Mouse (Mus musculus) layer of hippocampus, postnatal 14 days (tissue): ENCODE data around the gene Kif23. TPM values are rescaled to one million over a fixed set of nuclear protein-coding genes. Genes with fewer than 3 reads are reported as not detected.

Experiments used
- DNase-seq, 2 experiments: peaks; one replicate each; pipeline ENCODE4 v3.0.0; 2021 to 2022; ENCODE audit warnings: low spot score in 2 of 2, mixed read lengths in 1 of 2
- total RNA-seq, 2 experiments: library from RNA; stranded (reverse); gene quantifications; 2 replicates each; pipeline ENCODE4 v1.2.3; 2021

The Kif23 gene
- total RNA-seq, 2 experiments from 2014 or later, result 3.3 to 5.8 TPM

GRCm38 (mm10) chr9:61907621-61908295, 38.8 kb downstream of the Kif23 start:
- no peak for DNase-seq

- DNase-seq, result no peak
These were observed 39.7 kb downstream of the Kif23 start for GRCm38 (mm10) chr9:61906912-61907311.

- no peak for DNase-seq
These were observed 41.0 kb downstream of the Kif23 start for GRCm38 (mm10) chr9:61905576-61905975.

- no peak for DNase-seq
These were observed 42.4 kb downstream of the Kif23 start for GRCm38 (mm10) chr9:61904201-61904600.

GRCm38 (mm10) chr9:61902445-61902844, 44.1 kb downstream of the Kif23 start:
- DNase-seq, result no peak

GRCm38 (mm10) chr9:61901574-61901973, 45.0 kb downstream of the Kif23 start:
- no peak for DNase-seq

- peak; percentile 81 to 87 for DNase-seq
These were observed 46.8 kb downstream of the Kif23 start for GRCm38 (mm10) chr9:61899804-61900203.

GRCm38 (mm10) chr9:61898401-61898800, 48.2 kb downstream of the Kif23 start:
- DNase-seq, result peak; percentile 84 to 87

GRCm38 (mm10) chr9:61895014-61895413, 51.6 kb downstream of the Kif23 start:
- DNase-seq, result no peak

GRCm38 (mm10) chr9:61889855-61890254, 56.7 kb downstream of the Kif23 start:
- DNase-seq, result peak in 1 of 2 experiments; percentile 52

GRCm38 (mm10) chr9:61887661-61888379, 58.8 kb downstream of the Kif23 start:
- no peak for DNase-seq

- no peak for DNase-seq
These were observed 60.6 kb downstream of the Kif23 start for GRCm38 (mm10) chr9:61885964-61886363.

- no peak for DNase-seq
These were observed 61.6 kb downstream of the Kif23 start for GRCm38 (mm10) chr9:61884936-61885335.

GRCm38 (mm10) chr9:61884375-61884774, 62.2 kb downstream of the Kif23 start:
- no peak for DNase-seq

- DNase-seq, result no peak
These were observed 64.4 kb downstream of the Kif23 start for GRCm38 (mm10) chr9:61882179-61882578.

GRCm38 (mm10) chr9:61878889-61879288, 67.7 kb downstream of the Kif23 start:
- peak; percentile 76 to 85 for DNase-seq

GRCm38 (mm10) chr9:61877373-61878112, 69.0 kb downstream of the Kif23 start:
- no peak for DNase-seq

GRCm38 (mm10) chr9:61873325-61873724, 73.2 kb downstream of the Kif23 start:
- DNase-seq, result no peak

- peak in 1 of 2 experiments; percentile 42 for DNase-seq
These were observed 74.2 kb downstream of the Kif23 start for GRCm38 (mm10) chr9:61872246-61872941.

GRCm38 (mm10) chr9:61871839-61872238, 74.7 kb downstream of the Kif23 start:
- no peak for DNase-seq

GRCm38 (mm10) chr9:61867659-61868058, 78.9 kb downstream of the Kif23 start:
- DNase-seq, result no peak
